Mouse (Mus musculus) intestine, postnatal 0 days (tissue): ENCODE results near the gene Zc3h15. TPM values are rescaled to one million over a fixed set of nuclear protein-coding genes. Genes with fewer than 3 reads are reported as not detected.
A peak's percentile ranks its signal among the peaks of the same experiment; 100 is the strongest.

Experiments
- ATAC-seq: fragments of 200-750 bp; cut with Nextera tagmentation; 2 replicates; pipeline ENCODE4 v1.8.0; 2017; ENCODE audit warnings: mild to moderate bottlenecking, moderate TSS enrichment, moderate library complexity
- H3K27ac ChIP-seq: fragments of 300-500 bp; sonication (generic); 2 replicates; pipeline ENCODE4 v1.5.1; 2014; ENCODE audit warnings: mild to moderate bottlenecking, low read depth, low read length, moderate library complexity
- H3K27me3 ChIP-seq: fragments of 300-500 bp; sonication (generic); replicated peaks from 2 replicates; pipeline ENCODE4 v1.6.1; 2014; ENCODE audit warnings: low read length, mixed read lengths; ENCODE audit not compliant: control insufficient read depth, insufficient read depth
- H3K36me3 ChIP-seq: fragments of 300-500 bp; sonication (generic); 2 replicates; pipeline ENCODE4 v1.6.1; 2014; ENCODE audit warnings: mild to moderate bottlenecking, moderate library complexity; ENCODE audit not compliant: control insufficient read depth, insufficient read depth
- H3K4me1 ChIP-seq: fragments of 300-500 bp; sonication (generic); replicated peaks from 2 replicates; pipeline ENCODE4 v1.6.1; 2014; ENCODE audit warnings: antibody characterized with exemption, low read length, mixed read lengths; ENCODE audit not compliant: control insufficient read depth, insufficient read depth
- H3K4me2 ChIP-seq: fragments of 300-500 bp; sonication (generic); replicated peaks from 2 replicates; pipeline ENCODE4 v1.6.1; 2014; ENCODE audit warnings: low read depth, mild to moderate bottlenecking, moderate library complexity
- H3K4me3 ChIP-seq: fragments of 300-500 bp; sonication (generic); 2 replicates; pipeline ENCODE4 v1.5.1; 2014; ENCODE audit warnings: low read depth, low read length
- H3K9ac ChIP-seq: fragments of 300-500 bp; sonication (generic); 2 replicates; pipeline ENCODE4 v1.6.1; 2014; ENCODE audit warnings: mild to moderate bottlenecking, low read depth, low read length
- H3K9me3 ChIP-seq: fragments of 300-500 bp; sonication (generic); 2 replicates; pipeline ENCODE4 v1.6.1; 2016; ENCODE audit warnings: mixed run types; ENCODE audit not compliant: control insufficient read depth
- CTCF ChIP-seq: sonication (generic); IDR thresholded peaks from 2 replicates; pipeline ENCODE4 v1.5.1; 2016; ENCODE audit warnings: low read depth, mild to moderate bottlenecking, control low read depth, antibody characterized with exemption, moderate library complexity
- WGBS: fragments of 180-500 bp; shearing (Covaris S2); extraction: QIAGEN DNeasy Blood & Tissue Kit; methylation state at CpG from one replicate; pipeline ENCODE4 v1.1.7; 2014; 5-methylcytosine and 5-hydroxymethylcytosine counted together
- polyA plus RNA-seq: library from polyadenylated mRNA; unstranded; fragments of >200 nt; fragmentation: Nextera tagmentation; extraction: Ambion mirVana; gene quantifications from 2 replicates; pipeline ENCODE4 v1.2.1, GENCODE M21; 2015

Zc3h15 gene
- polyA plus RNA-seq, 1 experiment from 2014 or later, result 114 TPM

DNA sequence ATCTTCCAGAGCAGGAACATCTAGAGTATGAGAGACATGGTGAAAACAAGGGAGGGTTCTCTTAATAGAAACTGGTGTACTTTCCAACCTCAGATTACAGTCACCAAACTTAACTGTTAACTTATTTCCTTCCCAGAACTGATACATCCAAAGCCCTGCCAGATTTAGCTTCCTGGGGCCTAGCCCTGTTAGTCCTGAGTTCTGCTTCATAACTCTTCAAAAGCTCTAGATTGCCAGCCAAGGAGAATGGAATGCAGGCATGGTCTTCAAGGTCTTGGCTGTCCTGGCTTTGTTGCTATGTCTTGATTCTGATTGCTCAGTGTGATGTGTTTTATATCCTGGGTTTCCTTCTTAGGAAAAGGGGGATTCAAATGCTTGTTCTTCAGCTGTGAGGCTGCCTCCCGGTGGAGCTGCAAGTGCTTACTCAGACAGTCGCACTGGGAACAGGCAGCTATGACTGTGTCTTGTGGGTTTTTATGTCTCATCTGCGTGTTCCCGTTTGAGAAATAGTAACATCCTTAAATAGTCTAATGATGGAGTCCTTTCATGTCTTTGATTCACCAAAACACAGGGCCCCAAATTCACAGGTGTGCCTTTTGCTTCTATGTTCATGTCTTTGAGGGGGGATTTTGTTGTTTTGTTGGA lies 32.1 kb downstream of the Zc3h15 start:
- no peak overlapping the region for H3K4me2 ChIP-seq
- H3K4me1 ChIP-seq, result no peaks in the 10 kb centered on the region
- peaks cover 4% of the 10 kb centered on the region; the same call in 1 of the 2 replicates for H3K36me3 ChIP-seq
- no peaks in the 10 kb centered on the region for H3K27me3 ChIP-seq
- H3K9ac ChIP-seq, result no peak overlapping the region
- no peaks in the 10 kb centered on the region for H3K9me3 ChIP-seq
- TF ChIP-seq CTCF, result no peak
- H3K4me3 ChIP-seq, result no peak overlapping the region
- ATAC-seq, result no peak
- WGBS, result 77% methylated on average over 4 of the region's 4 CpGs
- no peak overlapping the region for H3K27ac ChIP-seq

DNA sequence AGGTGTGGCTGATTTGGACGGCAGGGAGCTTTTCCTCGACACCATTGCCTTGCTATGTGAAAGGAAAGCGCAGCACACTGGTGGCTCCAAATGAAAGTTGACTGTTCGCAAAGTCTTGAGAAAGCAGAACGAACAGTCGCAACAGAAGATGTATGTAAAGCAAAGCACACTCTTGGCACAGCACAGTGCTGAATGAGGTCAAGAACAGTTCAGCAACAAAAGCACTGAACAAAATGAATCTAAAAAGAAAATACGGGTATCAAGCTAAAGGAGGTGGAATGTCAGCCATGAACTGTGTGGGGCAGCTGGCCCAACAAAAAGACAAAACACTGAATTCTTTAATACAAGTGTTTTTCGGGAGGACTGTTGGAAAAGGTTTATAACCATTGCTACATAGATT lies 37.1 kb downstream of the Zc3h15 start:
- no peak overlapping the region for H3K4me3 ChIP-seq
- H3K4me2 ChIP-seq, result no peak overlapping the region
- no peak for TF ChIP-seq CTCF
- peaks cover 3% of the 10 kb centered on the region; the same call in 1 of the 2 replicates for H3K4me1 ChIP-seq
- no peaks in the 10 kb centered on the region for H3K27me3 ChIP-seq
- no peak overlapping the region for H3K9ac ChIP-seq
- no peaks in the 10 kb centered on the region for H3K36me3 ChIP-seq
- 56% methylated on average over 8 of the region's 8 CpGs for WGBS
- no peak overlapping the region for H3K27ac ChIP-seq
- no peak for ATAC-seq
- H3K9me3 ChIP-seq, result no peaks in the 10 kb centered on the region

- H3K9ac ChIP-seq, result no peak overlapping the region
- no peak overlapping the region for H3K27ac ChIP-seq
- H3K4me3 ChIP-seq, result no peak overlapping the region
- ATAC-seq, result no peak
- TF ChIP-seq CTCF, result no peak
- H3K4me2 ChIP-seq, result no peak overlapping the region
- no peaks in the 10 kb centered on the region for H3K27me3 ChIP-seq
- H3K4me1 ChIP-seq, result peaks cover 3% of the 10 kb centered on the region; the same call in 1 of the 2 replicates
- H3K9me3 ChIP-seq, result no peaks in the 10 kb centered on the region
- WGBS, result 28% methylated on average over 6 of the region's 6 CpGs
- H3K36me3 ChIP-seq, result no peaks in the 10 kb centered on the region
Observed at GRCm38 (mm10) chr2:83681785-83682184, 37.5 kb downstream of the Zc3h15 start.

- no peak overlapping the region for H3K4me2 ChIP-seq
- H3K4me1 ChIP-seq, result peaks cover 3% of the 10 kb centered on the region; the same call in 1 of the 2 replicates
- no peaks in the 10 kb centered on the region for H3K36me3 ChIP-seq
- no peaks in the 10 kb centered on the region for H3K9me3 ChIP-seq
- H3K9ac ChIP-seq, result no peak overlapping the region
- WGBS, result 54% methylated on average over 8 of the region's 8 CpGs
- ATAC-seq, result no peak
- no peak for TF ChIP-seq CTCF
- H3K27ac ChIP-seq, result no peak overlapping the region
- H3K27me3 ChIP-seq, result no peaks in the 10 kb centered on the region
- H3K4me3 ChIP-seq, result no peak overlapping the region
Observed at GRCm38 (mm10) chr2:83682282-83682681, 38.0 kb downstream of the Zc3h15 start.

DNA sequence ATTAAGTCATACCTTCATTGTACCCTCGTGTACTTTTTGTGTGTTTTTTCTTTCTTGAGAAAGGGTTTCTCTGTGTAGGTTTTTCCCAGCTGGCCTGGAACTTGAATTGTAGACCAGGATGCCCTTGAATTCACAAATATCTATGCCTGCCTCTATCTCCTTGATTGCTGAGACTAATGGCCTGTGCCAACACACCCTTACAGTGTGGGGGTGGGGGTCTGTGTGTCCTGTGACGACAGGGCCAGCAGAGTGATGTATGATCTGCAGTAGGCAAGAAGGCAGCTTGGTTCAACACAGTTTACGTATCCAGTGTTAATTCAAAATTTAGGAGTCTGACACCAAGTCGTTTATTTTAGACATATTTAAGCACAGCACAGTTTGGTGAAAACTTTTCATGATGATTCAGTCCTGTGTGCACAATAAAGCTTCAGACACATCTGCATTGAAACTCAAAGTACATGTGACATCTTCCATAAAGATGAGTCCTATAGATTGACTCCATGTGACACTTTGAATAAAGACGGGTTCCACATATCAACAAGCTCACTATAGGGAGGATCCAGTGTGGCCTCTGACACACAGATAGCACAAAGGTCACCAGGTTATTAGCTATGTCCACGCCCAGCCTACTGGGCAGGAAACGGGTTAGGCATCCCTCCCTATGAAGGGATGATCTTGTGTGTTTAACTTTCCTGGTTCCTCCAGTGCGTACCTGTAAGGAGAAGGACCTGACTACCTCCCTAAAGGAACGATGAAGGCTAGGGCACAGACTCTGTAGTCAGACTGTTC lies 39.7 kb downstream of the Zc3h15 start:
- TF ChIP-seq CTCF, result no peak
- Histone ChIP-seq H3K27me3 (no peaks in the 10 kb centered on the region), H3K4me3 (no peak overlapping the region), H3K4me2 (no peak overlapping the region), H3K36me3 (no peaks in the 10 kb centered on the region), H3K27ac (no peak overlapping the region), H3K9ac (no peak overlapping the region), H3K9me3 (no peaks in the 10 kb centered on the region), H3K4me1 (peaks cover 3% of the 10 kb centered on the region; the same call in 1 of the 2 replicates)
- peak; percentile 36; the same call in 1 of the 2 replicates for ATAC-seq
- WGBS, result 58% methylated on average over 9 of the region's 9 CpGs

GRCm38 (mm10) chr2:83684691-83685090 lies 40.5 kb downstream of the Zc3h15 start:
- ATAC-seq, result no peak
- no peak overlapping the region for H3K4me2 ChIP-seq
- peaks cover 3% of the 10 kb centered on the region; the same call in 1 of the 2 replicates for H3K4me1 ChIP-seq
- no peak overlapping the region for H3K4me3 ChIP-seq
- H3K9ac ChIP-seq, result no peak overlapping the region
- WGBS, result 70% methylated on average over 8 of the region's 8 CpGs
- H3K27me3 ChIP-seq, result no peaks in the 10 kb centered on the region
- no peaks in the 10 kb centered on the region for H3K36me3 ChIP-seq
- no peak overlapping the region for H3K27ac ChIP-seq
- TF ChIP-seq CTCF, result no peak
- no peaks in the 10 kb centered on the region for H3K9me3 ChIP-seq
